Mouse (Mus musculus): ENCODE data around the gene Cpa2.

DNA sequence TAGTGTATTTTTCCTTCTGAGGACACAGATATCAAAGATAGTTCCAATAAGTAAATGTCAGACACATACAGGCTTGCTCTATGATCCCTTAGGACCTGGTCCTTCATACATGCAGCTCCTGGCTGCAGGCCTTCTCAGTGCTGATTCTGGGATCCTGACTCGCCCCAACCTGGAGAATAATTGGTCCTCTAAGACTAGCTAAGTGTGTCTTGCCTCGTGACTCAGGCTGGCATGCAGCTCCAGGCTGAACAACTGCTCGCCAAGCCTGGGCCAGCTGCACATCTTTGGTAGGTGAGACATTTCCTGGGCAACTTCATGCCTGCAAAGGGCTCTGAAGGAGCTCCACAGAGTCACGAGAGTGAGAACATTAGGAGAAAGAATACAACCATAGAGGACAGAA is 20.8 kb downstream of the Cpa2 start:
- no peak for TF ChIP-seq CTCF (IDR thresholded peaks at IDR 0.05; ENCODE audit: borderline replicate concordance, insufficient read depth, low read length)
- TF ChIP-seq POLR2A (IDR thresholded peaks at IDR 0.05; ENCODE audit: low read depth, low read length), result no peak
